Mouse (Mus musculus) stomach, embryonic 14.5 days (tissue): ENCODE data around the gene Notch2. TPM values are rescaled to one million over a fixed set of nuclear protein-coding genes. Genes with fewer than 3 reads are reported as not detected.
A peak's percentile ranks its signal among the peaks of the same experiment; 100 is the strongest.

Source experiments
- ATAC-seq: fragments of 200-750 bp; cut with Nextera tagmentation; 2 replicates; pipeline ENCODE4 v1.8.0; 2017; ENCODE audit warnings: low read depth, moderate TSS enrichment; ENCODE audit not compliant: insufficient number of reproducible peaks, insufficient read depth, low FRiP score
- H3K27ac ChIP-seq: fragments of 300-500 bp; sonication (generic); 2 replicates; pipeline ENCODE4 v1.5.1; 2014; ENCODE audit warnings: mild to moderate bottlenecking, low read length, moderate library complexity, mixed read lengths
- H3K27me3 ChIP-seq: fragments of 300-500 bp; sonication (generic); 2 replicates; pipeline ENCODE4 v1.6.1; 2014; ENCODE audit warnings: low read length, control low read depth, mixed read lengths; ENCODE audit not compliant: control insufficient read depth, insufficient read depth
- H3K36me3 ChIP-seq: fragments of 300-500 bp; sonication (generic); 2 replicates; pipeline ENCODE4 v1.6.1; 2014; ENCODE audit warnings: mild to moderate bottlenecking, control low read depth, low read length, moderate library complexity, mixed read lengths; ENCODE audit not compliant: control insufficient read depth, insufficient read depth
- H3K4me1 ChIP-seq: fragments of 300-500 bp; sonication (generic); 2 replicates; pipeline ENCODE4 v1.6.1; 2014; ENCODE audit warnings: low read length, control low read depth, mixed read lengths; ENCODE audit not compliant: control insufficient read depth, insufficient read depth
- H3K4me2 ChIP-seq: fragments of 300-500 bp; sonication (generic); replicated peaks from 2 replicates; pipeline ENCODE4 v1.6.1; 2014; ENCODE audit warnings: low read depth, low read length, control low read depth
- H3K4me3 ChIP-seq: fragments of 300-500 bp; sonication (generic); 2 replicates; pipeline ENCODE4 v1.5.1; 2014; ENCODE audit warnings: low read depth, low read length, control low read depth
- H3K9ac ChIP-seq: fragments of 300-500 bp; sonication (generic); replicated peaks from 2 replicates; pipeline ENCODE4 v1.6.1; 2014; ENCODE audit warnings: low read depth, mild to moderate bottlenecking, control low read depth, low read length, moderate library complexity, mixed read lengths
- H3K9me3 ChIP-seq: fragments of 300-500 bp; sonication (generic); 2 replicates; pipeline ENCODE4 v1.6.1; 2016; ENCODE audit warnings: low read depth, low read length, control low read depth; ENCODE audit not compliant: control insufficient read depth
- WGBS: fragments of 180-500 bp; shearing (Covaris S2); extraction: QIAGEN DNeasy Blood & Tissue Kit; methylation state at CpG from one replicate; pipeline ENCODE4 v1.1.7; 2014; 5-methylcytosine and 5-hydroxymethylcytosine counted together
- polyA plus RNA-seq: library from polyadenylated mRNA; unstranded; fragments of >200 nt; fragmentation: Nextera tagmentation; extraction: Ambion mirVana; gene quantifications from 2 replicates; pipeline ENCODE4 v1.2.1, GENCODE M21; 2014

Notch2 gene
- 36.2 and 38.3 TPM in 2 replicates for polyA plus RNA-seq

GRCm38 (mm10) chr3:98013401-98014281 is at the start of gene Notch2:
Gene Notch2, plus strand, starts transcription at chr3:98013527.
- no peaks in the 10 kb centered on the region for H3K36me3 ChIP-seq
- ATAC-seq = peak; percentile 89
- WGBS = under 1% methylated on average over 95 of the region's 95 CpGs
- H3K4me1 ChIP-seq = peaks cover 23% of the 10 kb centered on the region
- peak within 1 kb of the TSS; percentile 87 for H3K4me3 ChIP-seq
- peak within 1 kb of the TSS; percentile 53 for H3K4me2 ChIP-seq
- H3K27me3 ChIP-seq = no peaks in the 10 kb centered on the region
- peak within 1 kb of the TSS; percentile 97 for H3K9ac ChIP-seq
- peak within 1 kb of the TSS; percentile 97 for H3K27ac ChIP-seq
- H3K9me3 ChIP-seq = no peaks in the 10 kb centered on the region

DNA sequence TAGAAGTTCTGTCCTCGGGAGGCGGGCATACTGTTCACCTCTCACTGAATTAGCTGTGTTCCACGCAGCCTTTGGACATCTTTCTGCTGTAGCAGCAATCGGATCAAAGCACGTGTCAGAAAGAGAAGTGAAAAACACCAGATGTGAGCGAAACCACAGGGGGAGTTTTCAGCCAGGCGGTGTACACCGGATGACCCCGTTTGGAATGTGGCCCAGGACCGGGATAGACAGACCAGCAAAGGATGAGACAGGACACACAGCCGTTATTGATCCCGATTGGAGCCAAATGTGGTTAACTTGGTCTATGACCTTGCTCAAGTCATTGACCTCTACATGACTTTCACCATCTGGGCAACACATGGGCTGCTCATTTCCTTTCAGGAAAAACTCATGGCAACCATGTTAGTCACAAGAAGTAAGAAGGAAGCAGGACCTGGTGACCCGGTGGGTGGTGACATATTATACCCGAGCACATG is 48.4 kb upstream of the Notch2 start:
- Histone ChIP-seq H3K27me3 (no peaks in the 10 kb centered on the region), H3K27ac (0 out of 2 replicates have a peak overlapping the region, but pooled peaks have one; percentile 40), H3K9ac (no peak overlapping the region), H3K4me3 (no peak overlapping the region), H3K9me3 (no peaks in the 10 kb centered on the region; the same call in 1 of the 2 replicates), H3K4me1 (peaks cover 24% of the 10 kb centered on the region), H3K4me2 (no peak overlapping the region), H3K36me3 (no peaks in the 10 kb centered on the region)
- ATAC-seq = peak; percentile 56; the same call in 1 of the 2 replicates
- 32% methylated on average over 14 of the region's 14 CpGs for WGBS

- H3K4me2 ChIP-seq = no peak overlapping the region
- no peak overlapping the region for H3K27ac ChIP-seq
- peaks cover 30% of the 10 kb centered on the region for H3K4me1 ChIP-seq
- no peak overlapping the region for H3K4me3 ChIP-seq
- 67% methylated on average over 2 of the region's 2 CpGs for WGBS
- H3K9me3 ChIP-seq = no peaks in the 10 kb centered on the region; the same call in 1 of the 2 replicates
- no peak overlapping the region for H3K9ac ChIP-seq
- no peak for ATAC-seq
- no peaks in the 10 kb centered on the region for H3K27me3 ChIP-seq
- H3K36me3 ChIP-seq = no peaks in the 10 kb centered on the region
These were observed 45.7 kb upstream of the Notch2 start for GRCm38 (mm10) chr3:97967627-97968026.

GRCm38 (mm10) chr3:97968191-97968590 is 45.1 kb upstream of the Notch2 start:
- Histone ChIP-seq H3K27me3 (no peaks in the 10 kb centered on the region), H3K4me1 (peaks cover 27% of the 10 kb centered on the region), H3K4me2 (no peak overlapping the region), H3K4me3 (no peak overlapping the region), H3K9ac (no peak overlapping the region), H3K36me3 (no peaks in the 10 kb centered on the region), H3K27ac (no peak overlapping the region), H3K9me3 (no peaks in the 10 kb centered on the region; the same call in 1 of the 2 replicates)
- no peak for ATAC-seq
- 19% methylated on average over 2 of the region's 2 CpGs for WGBS

DNA sequence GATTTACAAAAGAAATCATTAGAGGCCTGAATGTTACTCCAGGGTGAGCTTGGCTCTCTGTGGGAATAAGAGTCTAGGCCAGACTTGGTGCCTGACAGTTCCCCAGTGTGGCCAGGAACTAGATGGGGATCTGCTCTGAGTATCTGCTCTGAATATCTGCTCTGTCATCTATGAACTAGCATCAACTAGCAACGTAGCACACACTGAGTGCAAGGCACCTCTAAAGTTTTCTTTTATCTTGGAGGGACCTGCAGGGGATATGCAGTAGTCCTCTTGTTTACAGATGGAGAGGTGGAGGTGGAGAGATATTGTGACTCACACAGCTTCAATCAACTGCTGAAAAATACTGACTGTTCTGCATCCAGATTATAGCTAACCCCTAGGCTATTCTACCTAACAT is 44.3 kb upstream of the Notch2 start:
- H3K27ac ChIP-seq = no peak overlapping the region
- H3K9ac ChIP-seq = no peak overlapping the region
- H3K4me3 ChIP-seq = no peak overlapping the region
- no peaks in the 10 kb centered on the region for H3K27me3 ChIP-seq
- no peaks in the 10 kb centered on the region; the same call in 1 of the 2 replicates for H3K9me3 ChIP-seq
- ATAC-seq = no peak
- H3K4me1 ChIP-seq = peaks cover 23% of the 10 kb centered on the region
- no peak overlapping the region for H3K4me2 ChIP-seq
- H3K36me3 ChIP-seq = no peaks in the 10 kb centered on the region
- 46% methylated on average over 1 of the region's 1 CpGs for whole genome bisulfite sequencing

DNA sequence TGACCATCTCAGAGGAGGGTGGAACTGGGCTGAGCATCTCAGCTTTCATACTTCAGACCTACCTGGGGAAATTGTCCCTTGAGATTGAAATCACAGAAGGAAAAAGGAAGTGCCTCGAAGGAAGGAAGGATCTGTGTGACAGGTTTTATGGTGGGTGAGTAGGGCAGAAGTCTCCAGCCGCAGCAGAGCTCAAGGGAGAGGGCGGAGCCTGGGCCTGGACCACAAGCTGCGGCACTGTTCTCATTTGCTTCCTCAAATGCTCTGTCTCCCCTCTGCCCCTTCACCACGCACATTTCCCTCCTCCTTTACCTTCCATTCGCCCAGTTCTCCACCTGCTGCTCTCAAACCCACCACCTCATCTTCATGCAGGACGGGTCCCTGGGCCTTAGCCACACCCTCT is 42.2 kb upstream of the Notch2 start:
- WGBS = 32% methylated on average over 7 of the region's 7 CpGs
- Histone ChIP-seq H3K9me3 (no peaks in the 10 kb centered on the region; the same call in 1 of the 2 replicates), H3K36me3 (no peaks in the 10 kb centered on the region), H3K27me3 (no peaks in the 10 kb centered on the region), H3K4me3 (no peak overlapping the region), H3K9ac (no peak overlapping the region), H3K4me1 (peaks cover 16% of the 10 kb centered on the region), H3K4me2 (no peak overlapping the region), H3K27ac (no peak overlapping the region)
- ATAC-seq = no peak

GRCm38 (mm10) chr3:97972200-97972599 is 41.1 kb upstream of the Notch2 start:
- H3K4me1 ChIP-seq = peaks cover 16% of the 10 kb centered on the region
- no peak overlapping the region for H3K27ac ChIP-seq

DNA sequence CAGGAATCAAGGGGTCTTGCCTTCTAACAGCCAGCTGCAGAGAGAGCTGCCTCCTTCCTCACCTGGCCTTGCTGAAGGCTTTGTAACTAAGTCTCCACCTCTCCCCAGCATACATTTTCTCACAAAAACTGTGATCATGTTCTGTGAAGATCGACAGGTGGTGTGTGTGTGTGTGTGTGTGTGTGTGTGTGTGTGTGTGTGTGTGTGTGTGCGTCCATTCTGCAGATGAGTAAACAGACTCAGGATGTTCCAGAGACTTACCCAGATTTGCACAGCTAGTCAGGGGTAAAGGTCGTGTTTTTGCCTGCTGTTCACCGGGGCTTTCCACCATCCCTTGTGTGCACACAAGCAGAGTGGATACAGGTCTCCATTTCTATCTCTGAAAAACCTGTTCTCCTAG is 40.6 kb upstream of the Notch2 start:
- no peaks in the 10 kb centered on the region; the same call in 1 of the 2 replicates for H3K9me3 ChIP-seq
- no peak for ATAC-seq
- 53% methylated on average over 4 of the region's 4 CpGs for WGBS

More at GRCm38 (mm10) chr3:97972200-97972599, 41.1 kb upstream of the Notch2 start:
- WGBS = 33% methylated on average over 5 of the region's 5 CpGs
- Histone ChIP-seq H3K36me3 (no peaks in the 10 kb centered on the region), H3K4me2 (no peak overlapping the region), H3K27me3 (no peaks in the 10 kb centered on the region), H3K9me3 (no peaks in the 10 kb centered on the region; the same call in 1 of the 2 replicates), H3K9ac (no peak overlapping the region), H3K4me3 (no peak overlapping the region)
- no peak for ATAC-seq

More for the DNA sequence above, 40.6 kb upstream of the Notch2 start:
- no peaks in the 10 kb centered on the region for H3K36me3 ChIP-seq
- H3K9ac ChIP-seq = no peak overlapping the region
- H3K27ac ChIP-seq = no peak overlapping the region; the same call in 1 of the 2 replicates
- no peaks in the 10 kb centered on the region for H3K27me3 ChIP-seq
- H3K4me1 ChIP-seq = peaks cover 16% of the 10 kb centered on the region
- no peak overlapping the region for H3K4me2 ChIP-seq
- no peak overlapping the region for H3K4me3 ChIP-seq
